Mouse (Mus musculus): Measurements from ENCODE around the gene Cox14.

DNA sequence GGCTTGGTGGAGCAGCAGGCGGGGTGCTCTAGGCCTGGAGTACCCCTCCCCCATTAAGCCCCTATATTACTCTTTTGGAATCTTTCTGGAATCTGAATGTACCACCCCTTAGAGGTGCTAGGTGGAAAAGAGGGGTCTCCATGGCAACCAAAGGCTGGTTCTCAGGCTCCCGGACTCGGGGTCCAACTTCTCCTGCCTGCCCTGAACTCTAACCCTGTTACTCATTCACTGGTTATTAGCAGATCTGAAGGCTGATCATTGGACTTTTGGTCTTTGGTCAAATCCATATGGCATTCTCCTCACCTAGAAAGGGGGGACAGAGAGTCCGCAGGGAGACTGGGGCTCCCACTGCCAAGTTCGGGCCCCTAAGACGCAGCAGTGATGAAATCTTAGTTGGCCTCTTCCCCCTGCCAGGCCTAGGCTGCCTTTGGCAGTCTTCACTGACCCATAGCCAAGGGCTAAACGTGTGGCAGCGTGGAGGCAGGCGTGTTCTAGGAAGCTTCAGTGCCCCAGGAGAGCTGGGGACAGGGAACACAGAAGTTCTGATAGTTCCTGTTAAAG, 6.9 kb upstream of the Cox14 start:
- TF ChIP-seq CTCF (conservative IDR thresholded peaks at IDR 0.05; ENCODE audit: low read length) (no peak), POU5F1 (IDR thresholded peaks at IDR 0.05; ENCODE audit: borderline replicate concordance, low read length) (no peak)
